Mouse (Mus musculus): ENCODE data around the gene Zfp651. TPM values are rescaled to one million over a fixed set of nuclear protein-coding genes. Genes with fewer than 3 reads are reported as not detected.
A peak's percentile ranks its signal among the peaks of the same experiment; 100 is the strongest.

Zfp651 gene
- polyA plus RNA-seq, 1 experiment from 2014 or later, result 5.9 TPM

DNA sequence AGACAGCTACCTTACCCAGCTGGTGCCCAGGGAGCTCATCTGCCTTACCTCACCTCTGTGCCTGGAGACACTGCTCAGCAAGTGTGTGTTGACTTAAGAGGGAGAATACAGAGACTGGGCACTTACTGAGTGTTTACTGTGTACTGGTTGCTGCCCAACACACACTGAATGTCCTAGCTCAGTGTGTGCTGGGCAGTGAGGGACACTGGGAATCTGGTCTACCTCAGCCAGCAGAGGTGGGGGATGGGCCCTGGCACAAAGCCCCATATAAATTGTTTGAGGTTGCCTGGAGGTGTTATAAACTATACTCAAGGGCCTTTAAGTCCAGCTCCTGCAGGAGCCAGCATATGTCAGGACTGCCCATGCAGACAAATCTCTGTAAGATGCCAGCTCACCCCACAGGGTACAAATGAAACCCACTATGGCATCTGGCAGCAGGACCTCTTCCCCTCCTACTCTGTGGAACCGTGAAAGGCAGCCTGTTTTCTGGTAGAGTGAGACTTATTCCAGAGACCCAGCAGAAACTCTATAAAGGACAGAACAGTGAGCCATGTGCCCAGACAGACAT, 35.9 kb downstream of the Zfp651 start:
- no peak overlapping the region for H3K4me3 ChIP-seq (ENCODE audit: low read depth, low read length)
- H3K4me1 ChIP-seq (ENCODE audit: control insufficient read depth, insufficient read depth, low read length), result no peaks in the 10 kb centered on the region
- DNase-seq (ENCODE audit: low spot score, missing footprints) (no peak), ATAC-seq (ENCODE audit: low FRiP score) (no peak)
- WGBS, result 75% methylated on average over 1 of the region's 1 CpGs
- no peak overlapping the region for H3K9ac ChIP-seq (ENCODE audit: low read length)
- no peak overlapping the region for H3K27ac ChIP-seq (ENCODE audit: low read depth, low read length)
- no peaks in the 10 kb centered on the region for H3K9me3 ChIP-seq (ENCODE audit: control insufficient read depth, low read length)
- no peaks in the 10 kb centered on the region for H3K36me3 ChIP-seq (ENCODE audit: control insufficient read depth, insufficient read depth, low read length)
- no peak overlapping the region for H3K4me2 ChIP-seq
- no peaks in the 10 kb centered on the region for H3K27me3 ChIP-seq (ENCODE audit: control insufficient read depth, insufficient read depth, low read length)

DNA sequence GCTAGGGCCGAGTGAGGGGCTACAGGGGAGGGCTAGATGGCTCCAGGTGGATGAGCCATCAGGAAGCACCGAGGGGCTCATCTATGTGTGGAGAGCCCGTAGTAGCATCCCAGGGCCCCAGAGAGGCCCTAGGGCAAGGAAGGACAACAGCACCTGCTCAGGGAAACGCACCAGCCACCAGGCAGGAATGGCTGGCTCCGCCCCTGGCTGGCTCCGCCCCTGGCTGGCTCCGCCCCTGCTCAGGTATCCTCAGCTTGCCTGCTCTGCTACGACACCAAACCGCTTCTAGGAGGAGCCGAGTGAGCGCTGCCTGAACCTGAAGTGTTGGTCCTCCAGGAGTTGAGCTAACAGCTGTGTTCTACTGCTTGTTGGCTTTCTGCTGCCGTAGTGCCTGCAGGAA, 38.6 kb downstream of the Zfp651 start:
- no peak overlapping the region for H3K27ac ChIP-seq (ENCODE audit: low read depth, low read length)
- H3K36me3 ChIP-seq (ENCODE audit: control insufficient read depth, insufficient read depth, low read length), result no peaks in the 10 kb centered on the region
- DNase-seq (ENCODE audit: low spot score, missing footprints) (no peak), ATAC-seq (ENCODE audit: low FRiP score) (no peak)
- no peaks in the 10 kb centered on the region for H3K9me3 ChIP-seq (ENCODE audit: control insufficient read depth, low read length)
- no peaks in the 10 kb centered on the region for H3K27me3 ChIP-seq (ENCODE audit: control insufficient read depth, insufficient read depth, low read length)
- WGBS, result 28% methylated on average over 8 of the region's 12 CpGs
- no peak overlapping the region for H3K4me3 ChIP-seq (ENCODE audit: low read depth, low read length)
- no peak overlapping the region for H3K4me2 ChIP-seq
- no peaks in the 10 kb centered on the region for H3K4me1 ChIP-seq (ENCODE audit: control insufficient read depth, insufficient read depth, low read length)
- H3K9ac ChIP-seq (ENCODE audit: low read length), result no peak overlapping the region

DNA sequence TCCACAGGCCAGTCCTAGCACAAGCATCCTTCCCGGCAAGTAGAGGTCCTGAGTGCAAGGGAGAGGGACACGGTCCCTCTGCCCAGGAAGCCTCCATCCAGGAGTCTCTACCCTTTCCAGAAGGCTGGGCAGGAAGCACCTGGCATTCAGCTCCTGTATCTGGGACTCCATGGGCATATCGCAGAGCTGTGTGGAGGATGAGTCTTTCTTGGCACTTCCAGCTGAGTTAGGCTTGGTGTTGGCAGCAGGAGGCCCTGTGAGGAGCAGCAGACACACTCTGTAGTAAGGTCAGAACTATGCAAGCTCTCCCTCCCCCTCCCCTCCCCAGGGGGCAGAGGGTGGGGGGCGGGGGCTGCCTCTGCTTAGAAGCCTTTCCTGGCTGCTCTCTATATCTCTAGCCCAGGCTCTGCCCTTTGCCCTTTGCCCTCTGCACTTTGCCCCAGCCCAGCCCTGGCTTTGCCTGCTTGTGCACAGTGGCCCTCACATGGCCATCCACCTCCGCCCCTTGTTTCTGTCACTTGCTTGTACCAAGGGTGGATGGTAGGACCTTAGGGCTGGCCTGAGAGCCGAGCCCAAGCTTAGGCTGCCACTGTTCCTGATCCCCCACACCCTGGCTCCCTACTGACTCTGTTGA, 39.9 kb downstream of the Zfp651 start:
- WGBS, result 37% methylated on average over 6 of the region's 6 CpGs
- Histone ChIP-seq H3K36me3 (ENCODE audit: control insufficient read depth, insufficient read depth, low read length) (no peaks in the 10 kb centered on the region), H3K27ac (ENCODE audit: low read depth, low read length) (no peak overlapping the region), H3K4me3 (ENCODE audit: low read depth, low read length) (no peak overlapping the region), H3K4me1 (ENCODE audit: control insufficient read depth, insufficient read depth, low read length) (no peaks in the 10 kb centered on the region), H3K27me3 (ENCODE audit: control insufficient read depth, insufficient read depth, low read length) (no peaks in the 10 kb centered on the region), H3K9ac (ENCODE audit: low read length) (no peak overlapping the region), H3K9me3 (ENCODE audit: control insufficient read depth, low read length) (no peaks in the 10 kb centered on the region), H3K4me2 (no peak overlapping the region)
- ATAC-seq (ENCODE audit: low FRiP score) (0 out of 2 replicates have a peak, but pooled peaks have one; percentile 11), DNase-seq (ENCODE audit: low spot score, missing footprints) (peak; percentile 31)

DNA sequence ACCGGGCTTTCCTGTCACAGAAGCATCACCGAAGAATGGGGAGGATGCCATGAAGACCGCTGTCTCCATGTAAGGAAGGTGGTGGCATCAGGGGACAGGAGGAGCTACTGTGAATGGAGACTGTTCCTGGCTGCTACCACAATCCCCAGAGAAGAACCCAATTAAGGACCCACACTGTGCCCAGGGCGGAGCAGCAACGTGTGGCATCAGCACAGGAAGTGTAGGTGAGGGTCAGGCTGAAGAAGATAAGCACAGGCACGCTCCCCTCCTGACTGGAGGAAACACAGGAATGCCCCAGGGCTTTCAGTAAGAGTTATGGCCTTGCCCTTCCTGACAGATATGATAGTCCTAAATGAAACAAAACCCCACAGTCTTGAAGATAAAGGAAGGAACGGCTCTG, 43.6 kb downstream of the Zfp651 start:
- H3K4me1 ChIP-seq (ENCODE audit: control insufficient read depth, insufficient read depth, low read length), result no peaks in the 10 kb centered on the region
- DNase-seq (ENCODE audit: low spot score, missing footprints), result peak; percentile 26
- no peak for ATAC-seq (ENCODE audit: low FRiP score)
- no peaks in the 10 kb centered on the region for H3K27me3 ChIP-seq (ENCODE audit: control insufficient read depth, insufficient read depth, low read length)
- no peak overlapping the region for H3K4me2 ChIP-seq
- no peak overlapping the region for H3K4me3 ChIP-seq (ENCODE audit: low read depth, low read length)
- no peak overlapping the region for H3K9ac ChIP-seq (ENCODE audit: low read length)
- no peaks in the 10 kb centered on the region for H3K9me3 ChIP-seq (ENCODE audit: control insufficient read depth, low read length)
- H3K27ac ChIP-seq (ENCODE audit: low read depth, low read length), result no peak overlapping the region
- H3K36me3 ChIP-seq (ENCODE audit: control insufficient read depth, insufficient read depth, low read length), result no peaks in the 10 kb centered on the region
- 81% methylated on average over 7 of the region's 7 CpGs for WGBS

DNA sequence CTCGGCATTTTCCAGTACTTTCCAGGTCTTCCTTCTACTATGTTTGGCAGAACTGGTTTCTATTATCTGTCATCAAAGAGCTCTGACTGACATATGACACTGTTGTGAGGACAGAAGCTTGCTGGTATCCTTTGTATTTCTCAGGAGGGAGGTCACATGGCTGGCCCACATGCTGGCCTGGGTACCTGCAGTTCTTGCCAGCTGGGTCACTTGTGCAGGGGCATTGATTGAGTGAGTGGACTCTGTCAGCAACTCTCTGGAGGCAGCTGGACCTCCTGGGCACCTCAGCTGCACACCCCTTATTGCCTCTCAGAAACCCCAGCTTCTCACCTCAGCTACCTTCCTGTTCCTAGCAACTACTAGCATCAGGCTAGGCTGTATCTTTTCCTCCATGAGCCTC, 48.4 kb downstream of the Zfp651 start:
- Histone ChIP-seq H3K9ac (ENCODE audit: low read length) (no peak overlapping the region), H3K27ac (ENCODE audit: low read depth, low read length) (no peak overlapping the region), H3K36me3 (ENCODE audit: control insufficient read depth, insufficient read depth, low read length) (no peaks in the 10 kb centered on the region), H3K4me3 (ENCODE audit: low read depth, low read length) (no peak overlapping the region), H3K9me3 (ENCODE audit: control insufficient read depth, low read length) (no peaks in the 10 kb centered on the region), H3K4me2 (no peak overlapping the region), H3K4me1 (ENCODE audit: control insufficient read depth, insufficient read depth, low read length) (peaks cover 14% of the 10 kb centered on the region), H3K27me3 (ENCODE audit: control insufficient read depth, insufficient read depth, low read length) (no peaks in the 10 kb centered on the region)
- ATAC-seq (ENCODE audit: low FRiP score) (no peak), DNase-seq (ENCODE audit: low spot score, missing footprints) (peak; percentile 67)
- 69% methylated on average over 1 of the region's 1 CpGs for WGBS

DNA sequence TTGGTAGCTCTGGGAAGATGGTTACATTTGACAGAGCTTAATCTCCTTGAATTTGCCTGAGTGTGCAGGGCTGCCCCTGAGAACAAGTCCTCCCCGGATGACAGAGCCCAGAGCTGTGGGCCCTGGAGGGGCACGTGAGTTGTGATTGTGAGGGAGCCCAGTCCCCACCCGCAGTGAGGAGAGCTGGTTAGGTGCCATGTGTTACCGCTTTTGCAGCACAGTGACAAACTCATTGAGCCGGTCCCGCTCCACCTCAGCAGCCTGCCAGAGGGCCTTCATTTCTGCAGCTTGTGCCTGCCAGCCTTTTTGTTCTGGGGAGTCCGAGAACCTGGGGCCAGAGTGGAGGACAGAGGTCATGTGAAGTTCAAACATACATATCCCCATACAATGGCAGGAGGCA, 48.8 kb downstream of the Zfp651 start:
- Histone ChIP-seq H3K36me3 (ENCODE audit: control insufficient read depth, insufficient read depth, low read length) (no peaks in the 10 kb centered on the region), H3K4me3 (ENCODE audit: low read depth, low read length) (no peak overlapping the region), H3K4me1 (ENCODE audit: control insufficient read depth, insufficient read depth, low read length) (peaks cover 14% of the 10 kb centered on the region), H3K27me3 (ENCODE audit: control insufficient read depth, insufficient read depth, low read length) (no peaks in the 10 kb centered on the region), H3K9me3 (ENCODE audit: control insufficient read depth, low read length) (no peaks in the 10 kb centered on the region), H3K27ac (ENCODE audit: low read depth, low read length) (no peak overlapping the region), H3K9ac (ENCODE audit: low read length) (no peak overlapping the region), H3K4me2 (no peak overlapping the region)
- DNase-seq (ENCODE audit: low spot score, missing footprints) (no peak), ATAC-seq (ENCODE audit: low FRiP score) (no peak)
- WGBS, result 77% methylated on average over 7 of the region's 7 CpGs

DNA sequence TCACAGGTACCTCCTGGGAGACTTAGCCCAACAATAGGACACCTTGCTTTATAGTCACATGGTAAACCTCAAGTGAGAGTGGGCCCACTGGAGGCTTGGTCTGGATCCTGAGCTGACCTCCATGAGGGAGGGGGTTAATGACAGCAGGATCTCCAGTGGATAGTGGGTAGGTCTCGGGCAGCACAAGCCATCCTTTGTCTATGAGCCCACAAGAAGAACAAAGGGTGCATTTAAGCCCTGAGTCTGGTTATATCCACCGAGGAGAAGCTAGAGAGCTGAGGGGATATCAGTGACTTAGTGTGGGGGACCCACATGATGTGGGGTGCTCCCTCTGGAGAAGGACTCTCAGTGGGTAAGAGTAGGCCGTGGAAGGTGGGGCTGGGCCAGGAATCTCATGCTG, 49.4 kb downstream of the Zfp651 start:
- H3K27ac ChIP-seq (ENCODE audit: low read depth, low read length), result no peak overlapping the region
- no peak overlapping the region for H3K4me2 ChIP-seq
- DNase-seq (ENCODE audit: low spot score, missing footprints) (no peak), ATAC-seq (ENCODE audit: low FRiP score) (no peak)
- H3K4me3 ChIP-seq (ENCODE audit: low read depth, low read length), result no peak overlapping the region
- H3K4me1 ChIP-seq (ENCODE audit: control insufficient read depth, insufficient read depth, low read length), result peaks cover 14% of the 10 kb centered on the region
- WGBS, result 46% methylated on average over 3 of the region's 3 CpGs
- no peak overlapping the region; the same call in 1 of the 2 replicates for H3K9ac ChIP-seq (ENCODE audit: low read length)
- no peaks in the 10 kb centered on the region; the same call in 1 of the 2 replicates for H3K27me3 ChIP-seq (ENCODE audit: control insufficient read depth, insufficient read depth, low read length)
- no peaks in the 10 kb centered on the region for H3K36me3 ChIP-seq (ENCODE audit: control insufficient read depth, insufficient read depth, low read length)
- H3K9me3 ChIP-seq (ENCODE audit: control insufficient read depth, low read length), result no peaks in the 10 kb centered on the region

DNA sequence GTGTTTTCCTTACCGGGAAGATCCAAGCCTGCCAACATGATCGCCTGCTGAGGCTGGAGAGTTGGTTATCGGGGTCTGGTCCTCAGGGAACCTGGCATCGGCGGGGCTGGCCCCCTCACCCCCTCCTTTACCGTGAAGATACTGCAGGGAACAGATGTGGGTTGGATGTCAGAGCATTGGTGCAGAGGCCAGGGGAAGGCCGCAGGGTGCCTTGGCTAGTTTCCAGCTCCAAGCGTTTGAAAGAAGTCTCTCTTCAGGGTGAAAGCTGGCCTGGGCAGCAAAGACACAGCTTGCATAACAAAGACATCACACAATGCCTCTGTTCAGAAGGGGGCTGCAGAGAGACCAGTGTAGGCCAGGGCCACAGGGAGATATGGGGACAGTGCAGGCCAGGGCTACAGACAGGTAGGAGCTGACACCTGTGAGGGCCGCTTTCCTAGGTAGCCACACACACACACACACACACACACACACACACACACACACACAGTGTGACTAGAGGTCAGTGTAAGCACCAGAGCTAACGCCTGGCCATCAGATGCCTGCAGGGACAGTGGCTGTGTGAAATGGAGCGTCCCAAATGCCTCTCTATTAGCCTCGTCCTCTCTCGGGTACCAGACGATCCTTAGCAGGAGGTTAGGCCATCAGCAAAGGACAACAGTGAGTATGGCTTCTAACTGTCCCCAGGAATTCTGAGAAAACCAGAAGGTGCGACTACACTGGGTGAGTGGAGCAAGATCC, 51.1 kb downstream of the Zfp651 start:
- H3K27me3 ChIP-seq (ENCODE audit: control insufficient read depth, insufficient read depth, low read length), result no peaks in the 10 kb centered on the region; the same call in 1 of the 2 replicates
- H3K4me3 ChIP-seq (ENCODE audit: low read depth, low read length), result no peak overlapping the region
- H3K27ac ChIP-seq (ENCODE audit: low read depth, low read length), result peak overlapping the region; percentile 44
- ATAC-seq (ENCODE audit: low FRiP score), result peak; percentile 81
- H3K9me3 ChIP-seq (ENCODE audit: control insufficient read depth, low read length), result no peaks in the 10 kb centered on the region
- DNase-seq (ENCODE audit: low spot score, missing footprints), result peak; percentile 86
- peak overlapping the region; percentile 47; the same call in 1 of the 2 replicates for H3K9ac ChIP-seq (ENCODE audit: low read length)
- H3K4me2 ChIP-seq, result no peak overlapping the region
- H3K4me1 ChIP-seq (ENCODE audit: control insufficient read depth, insufficient read depth, low read length), result peaks cover 14% of the 10 kb centered on the region
- WGBS, result 16% methylated on average over 15 of the region's 15 CpGs
- no peaks in the 10 kb centered on the region for H3K36me3 ChIP-seq (ENCODE audit: control insufficient read depth, insufficient read depth, low read length)

DNA sequence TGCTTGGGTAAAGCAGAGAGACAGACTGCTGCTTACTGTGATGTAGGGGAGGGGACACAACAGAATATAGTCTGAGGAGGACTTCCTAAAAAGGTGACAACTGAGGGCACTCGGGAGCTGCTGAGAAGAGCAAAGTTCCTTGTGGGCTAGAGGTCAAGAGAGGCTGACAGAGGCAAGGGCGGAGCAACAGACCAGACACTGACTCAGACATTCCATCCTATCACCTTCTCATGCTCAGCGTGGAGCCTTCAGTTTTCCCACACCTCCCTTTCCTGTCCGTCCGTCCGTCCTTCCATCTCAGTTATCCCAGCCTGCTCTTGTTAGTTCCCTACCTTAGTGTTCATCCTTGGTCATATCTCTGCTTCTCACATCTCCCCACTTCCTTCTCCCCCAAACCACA, 56.1 kb downstream of the Zfp651 start:
- ATAC-seq (ENCODE audit: low FRiP score), result no peak
- Histone ChIP-seq H3K9ac (ENCODE audit: low read length) (no peak overlapping the region), H3K36me3 (ENCODE audit: control insufficient read depth, insufficient read depth, low read length) (no peaks in the 10 kb centered on the region), H3K4me3 (ENCODE audit: low read depth, low read length) (no peak overlapping the region), H3K4me1 (ENCODE audit: control insufficient read depth, insufficient read depth, low read length) (peaks cover 9% of the 10 kb centered on the region), H3K4me2 (no peak overlapping the region), H3K9me3 (ENCODE audit: control insufficient read depth, low read length) (no peaks in the 10 kb centered on the region), H3K27me3 (ENCODE audit: control insufficient read depth, insufficient read depth, low read length) (no peaks in the 10 kb centered on the region; the same call in 1 of the 2 replicates), H3K27ac (ENCODE audit: low read depth, low read length) (no peak overlapping the region)
- 74% methylated on average over 6 of the region's 6 CpGs for WGBS
- DNase-seq (ENCODE audit: low spot score, missing footprints), result peak; percentile 28
